Mouse (Mus musculus) CD4-positive, CD25-positive, alpha-beta regulatory T cell, adult 9 weeks (primary cell): ENCODE measurements around the gene Ubl4a. TPM values are rescaled to one million over a fixed set of nuclear protein-coding genes. Genes with fewer than 3 reads are reported as not detected.

ENCODE experiments used
- polyA plus RNA-seq: library from polyadenylated mRNA; unstranded; fragments of 100-300 nt; shearing (Covaris generic); gene quantifications from one replicate; pipeline ENCODE4 v1.2.1, GENCODE M21; 2017

The Ubl4a gene
- 75.1 TPM for polyA plus RNA-seq

DNA sequence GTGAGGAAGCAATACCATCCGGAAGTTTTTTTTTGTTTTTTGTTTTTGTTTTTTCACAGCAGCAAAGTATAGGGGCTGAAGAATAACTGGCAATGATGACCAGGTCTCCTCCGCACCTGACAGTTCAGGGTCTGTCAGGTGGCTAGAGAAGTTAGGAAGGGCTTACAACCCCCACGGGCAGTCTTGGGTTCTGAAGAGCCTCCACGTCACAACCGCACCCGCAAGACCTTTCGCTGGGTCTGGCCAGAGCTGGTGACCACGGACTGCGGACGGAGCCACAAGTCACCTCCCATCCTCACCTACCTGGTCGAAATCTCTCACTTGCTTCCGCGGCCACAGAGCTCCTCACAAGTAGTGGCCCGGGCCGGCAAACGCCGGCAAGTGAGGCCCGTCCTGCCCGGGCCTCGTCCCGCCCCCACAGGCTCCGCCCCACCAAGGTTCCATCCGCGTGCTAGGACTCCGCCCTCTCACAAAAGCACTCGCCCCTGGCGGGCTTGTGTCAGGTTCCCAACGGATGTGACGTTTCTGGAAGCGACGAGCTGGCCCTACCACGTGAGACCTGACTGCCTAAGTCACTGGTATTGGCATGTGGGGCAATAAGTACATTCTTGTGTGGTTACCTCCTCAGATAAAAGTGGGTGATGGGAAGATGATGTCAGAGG is at the start of gene Ubl4a, which contains the start of gene Slc10a3:
Ubl4a (minus strand) TSS at position 331 of the 662 bp plus-strand sequence.
Slc10a3 (minus strand) TSS at position 462 of the 662 bp plus-strand sequence.

DNA sequence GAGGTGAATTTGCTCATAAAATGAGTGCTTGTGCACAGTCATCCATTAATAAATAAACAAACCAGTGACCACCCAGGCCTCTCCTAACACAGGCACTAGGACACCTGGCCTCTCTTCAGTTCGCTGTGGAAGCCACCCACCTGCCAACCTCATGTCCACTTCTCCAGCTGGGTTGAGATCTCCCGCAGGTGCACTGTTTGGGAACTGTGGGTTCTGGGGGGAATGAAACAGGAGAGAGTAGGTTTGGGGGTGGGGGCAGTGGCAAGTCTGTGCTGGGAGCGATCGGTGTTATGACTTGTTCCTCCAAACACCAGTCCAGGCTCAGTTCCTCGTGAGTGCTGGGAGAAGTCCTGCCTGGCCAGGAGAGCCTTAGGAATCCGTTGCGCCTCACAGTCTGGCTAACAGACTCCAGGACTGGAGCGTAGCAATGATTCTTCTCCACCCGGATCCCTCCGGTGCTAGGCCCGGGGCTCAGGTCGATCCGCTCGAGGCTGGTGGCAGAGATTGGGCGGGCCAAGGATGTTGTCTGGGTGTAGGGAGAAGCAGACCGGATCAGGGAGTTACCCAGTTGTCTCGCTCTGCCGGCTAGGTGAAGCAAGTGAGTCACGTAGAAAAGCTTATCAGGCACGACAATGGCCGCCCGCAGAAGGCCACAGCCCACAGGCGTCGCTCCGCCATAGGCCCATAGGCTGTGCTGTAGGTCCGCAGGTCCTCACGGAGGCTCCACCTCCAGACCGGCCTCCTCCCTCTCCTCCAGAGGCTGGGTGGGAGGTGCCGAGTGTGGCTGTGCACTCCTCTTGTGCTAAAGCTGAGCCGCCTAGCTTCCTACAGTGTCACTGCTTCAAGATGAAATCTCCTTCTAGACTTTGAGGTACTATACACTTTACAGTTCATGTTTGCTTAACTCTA is 19.8 kb upstream of the Ubl4a start, which contains the start of the genes Fam3a and Ikbkg:
Fam3a (minus strand) TSS at position 738 of the 909 bp plus-strand sequence.
Ikbkg (plus strand) TSS at position 756 of the 909 bp plus-strand sequence.

DNA sequence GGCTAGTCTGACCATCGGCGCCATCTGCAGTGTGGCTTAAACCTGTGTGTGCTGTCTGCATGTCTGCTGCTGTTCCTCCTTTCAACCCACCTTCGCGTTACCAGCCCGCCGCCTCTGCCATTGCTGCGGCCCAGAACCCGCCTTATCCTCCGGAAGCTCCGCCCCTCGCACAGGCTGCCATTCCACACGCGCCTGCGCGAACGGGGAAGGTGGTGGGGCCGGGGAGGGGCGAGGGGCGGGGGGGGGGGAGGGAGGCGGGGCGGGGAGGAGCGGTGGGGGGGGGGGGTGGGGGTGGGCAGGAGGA is 19.6 kb downstream of the Ubl4a start, which contains the start of gene Lage3:
Lage3 (minus strand) TSS at position 152 of the 304 bp plus-strand sequence.

GRCm38 (mm10) chrX:74328725-74329161 is 44.3 kb downstream of the Ubl4a start, which contains the start of gene Plxna3:
Gene Plxna3, plus strand, starts transcription at chrX:74329066.

Other genes starting within 250 kb of the Ubl4a start
- not detected for gene Opn1mw, start 245.8 kb downstream of the Ubl4a start, polyA plus RNA-seq
- 38.4 TPM for gene Mecp2, start 237.9 kb downstream of the Ubl4a start, polyA plus RNA-seq
- gene Tex28, start 205.4 kb downstream of the Ubl4a start, polyA plus RNA-seq = not detected
- 1.5 TPM for gene Tktl1, start 196.0 kb downstream of the Ubl4a start, polyA plus RNA-seq
- gene Flna, start 123.4 kb downstream of the Ubl4a start, polyA plus RNA-seq = 379 TPM
- gene Emd, start 118.5 kb downstream of the Ubl4a start, polyA plus RNA-seq = 70.3 TPM
- gene Rpl10, start 102.4 kb downstream of the Ubl4a start, polyA plus RNA-seq = 91.2 TPM
- 187 TPM for gene Taz, start 91.3 kb downstream of the Ubl4a start, polyA plus RNA-seq
- gene Dnase1l1, start 90.9 kb downstream of the Ubl4a start, polyA plus RNA-seq = 34.0 TPM
- 197 TPM for gene Atp6ap1, start 76.1 kb downstream of the Ubl4a start, polyA plus RNA-seq
- gene Gdi1, start 68.2 kb downstream of the Ubl4a start, polyA plus RNA-seq = 309 TPM
- gene Fam50a, start 60.2 kb downstream of the Ubl4a start, polyA plus RNA-seq = 31.0 TPM
- 5.7 TPM for gene Plxna3, start 44.2 kb downstream of the Ubl4a start, polyA plus RNA-seq
- gene Lage3, start 19.6 kb downstream of the Ubl4a start, polyA plus RNA-seq = 71.9 TPM
- 45.3 TPM for gene Slc10a3, start 131 bp upstream of the Ubl4a start, polyA plus RNA-seq
- 44.4 TPM for gene Fam3a, start 20.1 kb upstream of the Ubl4a start, polyA plus RNA-seq
- 57.9 TPM for gene Ikbkg, start 20.1 kb upstream of the Ubl4a start, polyA plus RNA-seq
- 64.6 TPM for gene G6pdx, start 56.0 kb upstream of the Ubl4a start, polyA plus RNA-seq
- not detected for gene Gm6880, start 108.2 kb upstream of the Ubl4a start, polyA plus RNA-seq
- not detected for gene Olfr1326-ps1, start 201.7 kb upstream of the Ubl4a start, polyA plus RNA-seq
- gene Olfr1325, start 219.5 kb upstream of the Ubl4a start, polyA plus RNA-seq = not detected